Mouse (Mus musculus) left cerebral cortex, adult 2 months (tissue): ENCODE data around the gene Yeats2. TPM values are rescaled to one million over a fixed set of nuclear protein-coding genes. Genes with fewer than 3 reads are reported as not detected.

ENCODE experiments used
- DNase-seq, 2 experiments: peaks; one replicate each; pipeline ENCODE4 v3.0.0; 2021 to 2022; ENCODE audit warnings: low spot score in 2 of 2, mixed read lengths in 1 of 2; ENCODE audit errors: extremely low spot score in 1 of 2
- H3K27ac ChIP-seq: fragments of 200-600 bp; 2 replicates; pipeline ENCODE4 v1.8.1; 2022
- H3K4me3 ChIP-seq: fragments of 200-600 bp; 2 replicates; pipeline ENCODE4 v1.8.1; 2022
- CTCF ChIP-seq: fragments of 200-600 bp; IDR thresholded peaks from 2 replicates; pipeline ENCODE4 v1.8.1; 2022; ENCODE audit warnings: antibody characterized with exemption, mild to moderate bottlenecking, moderate library complexity
- intact Hi-C: fragments of 180-260 bp; cut with DNase I; formaldehyde crosslinking; loops from one replicate; pipeline ENCODE4 v1.15.1; 2025
- total RNA-seq, 2 experiments: library from RNA; stranded (reverse); gene quantifications; 2 replicates each; pipeline ENCODE4 v1.2.3; 2021

Gene Yeats2
- total RNA-seq, 2 experiments from 2014 or later, result 42.7 to 42.8 TPM

DNA sequence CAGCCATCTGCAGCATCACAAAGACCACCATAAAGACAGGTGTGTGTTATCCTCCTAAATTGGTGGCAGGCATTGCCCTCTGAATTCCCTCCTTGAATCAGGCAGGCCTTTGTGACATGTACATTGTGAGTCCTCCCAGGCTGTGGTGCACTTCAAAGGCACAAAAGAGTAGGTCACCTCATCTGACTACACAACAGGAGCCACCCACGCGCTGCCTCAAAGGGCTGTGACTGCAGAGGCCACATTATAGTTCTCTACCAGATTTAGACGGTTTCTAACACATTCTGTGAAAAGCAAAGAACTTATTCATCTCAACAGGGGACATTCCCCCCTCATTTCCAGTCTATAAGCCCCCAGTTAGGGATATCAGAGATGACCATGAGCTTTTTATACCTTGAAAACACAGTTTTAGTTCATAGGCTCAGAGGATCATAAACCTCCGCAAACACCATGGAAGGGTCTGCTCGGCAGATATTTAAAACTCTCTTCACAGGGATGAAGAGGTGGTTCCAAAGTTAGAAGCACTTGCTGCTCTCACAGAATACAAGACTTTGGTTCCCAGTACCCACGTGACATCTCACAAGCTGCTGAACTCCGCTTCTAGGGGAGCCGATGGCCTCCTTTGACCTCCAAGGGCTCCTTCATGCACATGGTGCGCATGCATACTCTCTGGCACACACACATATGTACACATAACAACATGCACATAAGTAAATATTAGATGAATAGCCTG, 107.7 kb downstream of the Yeats2 start:
- no peak for DNase-seq
- intact Hi-C loops, result no loop called here
- Histone ChIP-seq H3K4me3 (no peak overlapping the region), H3K27ac (peak overlapping the region; percentile 70)
- no peak for TF ChIP-seq CTCF

DNA sequence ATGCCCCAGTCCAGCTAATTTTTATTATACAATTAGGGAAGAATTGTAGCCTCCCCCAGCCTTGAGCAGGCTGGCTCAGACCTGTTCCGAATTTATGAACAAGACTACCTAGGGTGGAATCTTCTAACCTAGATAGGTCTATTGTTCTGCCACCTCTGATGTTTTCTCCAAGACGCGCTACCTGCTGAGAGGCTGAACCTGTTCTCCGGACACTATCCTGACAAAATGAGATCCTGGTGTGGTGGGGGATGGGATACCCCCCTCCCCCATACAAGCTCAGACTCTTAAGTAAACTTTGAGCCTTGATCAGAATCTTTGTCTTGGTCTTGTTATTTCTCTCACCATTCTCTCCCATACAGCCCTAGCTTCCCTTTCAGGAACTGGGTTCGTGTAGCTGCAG, 117.1 kb downstream of the Yeats2 start:
- DNase-seq, result no peak
- TF ChIP-seq CTCF, result no peak
- Histone ChIP-seq H3K27ac (no peak overlapping the region), H3K4me3 (no peak overlapping the region)
- intact Hi-C loops, result no loop called here

DNA sequence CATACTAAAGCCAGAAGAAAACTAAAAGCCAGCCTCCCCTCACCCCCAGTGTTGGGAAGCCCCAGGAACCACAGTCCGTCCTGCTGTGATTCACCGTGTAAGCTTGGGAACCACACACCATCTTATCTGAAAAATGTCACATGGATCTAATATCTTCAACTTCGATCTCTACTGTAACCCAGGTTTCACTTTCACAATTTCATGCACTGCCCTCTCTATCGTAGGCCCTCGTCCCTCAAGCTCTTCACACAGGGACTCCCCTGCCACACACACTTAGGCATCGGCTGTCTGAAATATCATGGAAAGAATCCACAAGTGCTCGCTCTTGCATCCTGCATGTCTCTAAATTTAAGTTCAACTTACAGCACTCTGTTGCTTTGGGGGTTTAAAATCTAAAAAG, 124.2 kb downstream of the Yeats2 start:
- TF ChIP-seq CTCF, result no peak
- H3K27ac ChIP-seq, result no peak overlapping the region
- no peak overlapping the region for H3K4me3 ChIP-seq
- DNase-seq, result no peak
- intact Hi-C loops, result no loop called here

DNA sequence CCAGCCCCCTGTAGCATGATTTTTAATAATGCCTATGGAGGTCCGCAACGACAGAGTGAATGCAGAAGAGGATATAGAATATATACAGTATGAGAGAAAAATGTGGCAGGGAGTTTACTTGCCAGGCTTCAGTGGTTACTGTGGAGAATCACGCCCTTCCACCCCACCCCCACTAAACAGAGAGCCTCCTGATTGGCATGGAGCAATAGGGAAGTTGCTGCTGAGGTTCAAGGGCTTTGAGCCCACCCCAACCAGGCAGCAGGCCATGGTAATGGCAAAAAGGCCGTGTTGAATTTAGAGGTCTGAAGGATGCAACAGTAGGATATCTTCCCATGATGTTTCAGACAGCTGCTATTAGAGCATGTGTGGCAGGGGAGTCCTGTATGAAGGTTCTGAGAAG, 130.5 kb downstream of the Yeats2 start:
- Histone ChIP-seq H3K27ac (no peak overlapping the region), H3K4me3 (no peak overlapping the region)
- no peak for DNase-seq
- intact Hi-C loops, result no loop called here
- no peak for TF ChIP-seq CTCF

DNA sequence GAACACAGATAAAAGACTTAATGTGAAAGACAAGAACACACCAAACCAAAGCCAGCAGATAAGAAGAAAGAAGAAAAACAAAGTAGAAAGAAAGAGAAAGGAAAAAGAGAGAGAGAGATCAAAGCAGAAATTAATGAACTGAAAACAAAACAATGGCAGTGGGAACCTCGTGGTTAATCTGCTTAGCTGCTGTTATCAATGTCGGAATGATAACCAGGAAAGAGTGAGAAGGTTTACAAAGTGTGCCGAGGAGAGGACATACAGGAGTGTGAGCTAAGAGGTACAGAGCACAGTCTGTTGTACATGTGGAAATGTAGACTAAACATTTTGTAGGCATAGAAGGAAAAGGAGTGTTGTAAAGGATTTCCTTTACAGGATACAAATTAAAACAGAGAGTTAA, 132.1 kb downstream of the Yeats2 start:
- Histone ChIP-seq H3K4me3 (no peak overlapping the region), H3K27ac (no peak overlapping the region)
- TF ChIP-seq CTCF, result no peak
- intact Hi-C loops, result no loop called here
- no peak for DNase-seq

DNA sequence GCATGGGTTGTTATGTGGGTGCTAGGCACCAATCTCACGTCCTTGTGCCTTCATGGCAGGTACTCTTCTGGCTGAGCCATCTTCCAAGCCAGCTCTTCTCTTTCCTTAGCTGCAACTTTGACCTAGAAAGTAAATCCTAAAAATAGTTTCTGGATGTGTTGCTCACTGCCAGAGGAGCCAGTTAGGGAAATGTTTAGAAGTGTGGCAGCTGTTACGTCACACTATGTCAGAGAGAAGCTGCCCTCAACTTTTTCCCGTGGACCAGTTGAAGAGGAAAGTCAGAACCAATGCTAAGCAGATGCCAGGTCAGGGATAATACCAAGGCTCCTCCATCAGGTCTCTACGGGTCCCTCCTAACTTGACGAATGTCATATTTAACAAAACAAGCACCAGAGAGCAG, 138.5 kb downstream of the Yeats2 start:
- DNase-seq, result no peak
- Histone ChIP-seq H3K27ac (peak overlapping the region; percentile 24; the same call in 1 of the 2 replicates), H3K4me3 (no peak overlapping the region)
- intact Hi-C loops, result loop anchor here (5.0 kb wide), 1 partner anchor 37 kb away; the partner anchor contains the start of gene Map6d1
- TF ChIP-seq CTCF, result no peak

DNA sequence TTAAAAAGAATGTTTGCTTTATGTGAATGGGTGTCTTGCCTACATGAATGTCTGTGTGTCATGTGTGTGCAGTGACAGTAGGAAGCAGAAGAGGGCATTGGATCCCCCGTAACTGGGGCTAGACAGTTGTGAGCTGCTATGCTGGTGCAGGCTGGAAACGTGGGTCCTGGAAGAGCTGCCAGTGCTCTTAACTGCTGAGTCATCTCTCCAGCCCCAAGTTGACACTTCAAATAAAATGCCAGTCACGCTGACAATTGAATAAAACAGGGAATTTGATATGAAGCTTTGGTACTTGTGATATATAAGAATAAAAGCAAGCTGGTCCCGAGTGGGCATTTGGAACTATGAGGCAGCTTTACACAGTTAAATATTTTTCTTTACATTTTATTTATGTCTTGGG, 139.4 kb downstream of the Yeats2 start:
- H3K27ac ChIP-seq, result no peak overlapping the region; the same call in 1 of the 2 replicates
- intact Hi-C loops, result no loop called here
- TF ChIP-seq CTCF, result no peak
- DNase-seq, result no peak
- no peak overlapping the region for H3K4me3 ChIP-seq

Other genes starting within 250 kb of the Yeats2 start
- gene Klhl6, start 158.0 kb upstream of the Yeats2 start, total RNA-seq, result 1 to 10 TPM in 1 of 2 experiments, under 1 TPM in 1; 0.79 to 1.2 TPM
- gene Klhl24, start 43.5 kb upstream of the Yeats2 start, total RNA-seq, result 10 to 100 TPM; 79.6 to 81.4 TPM
- gene Map6d1, start 100.3 kb downstream of the Yeats2 start, total RNA-seq, result 10 to 100 TPM; 41.6 to 42.4 TPM
- 10 to 100 TPM; 53.2 to 59.2 TPM for gene Parl, start 161.3 kb downstream of the Yeats2 start, total RNA-seq
- not detected for gene Cyp2ab1, start 184.3 kb downstream of the Yeats2 start, total RNA-seq